Mouse (Mus musculus): ENCODE data around the gene Gcsh. TPM values are rescaled to one million over a fixed set of nuclear protein-coding genes. Genes with fewer than 3 reads are reported as not detected.

The Gcsh gene
- total and polyA plus RNA-seq, 2 experiments: 75.7 to 161 TPM

DNA sequence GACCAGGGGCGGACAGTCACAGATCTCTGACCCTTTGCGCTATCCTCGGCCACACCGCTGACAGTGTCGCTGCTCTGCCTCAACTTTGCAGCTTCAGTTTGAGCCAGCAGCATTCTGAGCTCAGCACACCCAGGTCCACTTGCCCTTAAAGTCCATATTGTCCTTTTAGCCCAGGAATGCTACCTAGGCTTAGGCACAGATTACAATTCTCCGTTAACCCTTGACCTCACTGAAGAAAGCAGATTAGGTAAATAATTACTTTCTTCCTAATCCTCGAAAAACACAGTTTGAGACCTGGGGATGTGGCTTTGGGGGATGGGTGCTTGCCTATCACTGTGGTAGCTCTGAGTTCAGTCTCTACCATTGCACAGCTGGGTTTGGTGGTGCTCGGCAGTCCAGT lies 2.1 kb downstream of the Gcsh start:
- DNase-seq (ENCODE audit: extremely low read depth, low read depth, low spot score): peak; percentile 68
- TF ChIP-seq POLR2A (IDR thresholded peaks at IDR 0.05; ENCODE audit: extremely low read depth, insufficient read depth, low read length): no peak
- no peak for TF ChIP-seq CTCF (IDR thresholded peaks at IDR 0.05; ENCODE audit: low read depth, low read length)
- Histone ChIP-seq H3K27me3 (ENCODE audit: control insufficient read depth, insufficient read depth, low read length) (no peaks in the 10 kb centered on the region), H3K79me2 (ENCODE audit: control insufficient read depth, insufficient read depth, low read length) (peaks cover 17% of the 10 kb centered on the region; the same call in 1 of the 2 replicates), H3K9ac (ENCODE audit: low read depth, low read length) (no peak overlapping the region), H3K36me3 (ENCODE audit: control insufficient read depth, insufficient read depth, low read length) (peaks cover 19% of the 10 kb centered on the region; the same call in 1 of the 2 replicates), H3K4me3 (ENCODE audit: insufficient read depth, low read depth, low read length) (no peak overlapping the region), H3K4me1 (ENCODE audit: control insufficient read depth, insufficient read depth, low read length) (peaks cover 5% of the 10 kb centered on the region), H3K27ac (replicated peaks; ENCODE audit: insufficient read depth, low read depth, low read length) (no peak overlapping the region)
- WGBS: 31% methylated on average over 8 of the region's 8 CpGs

DNA sequence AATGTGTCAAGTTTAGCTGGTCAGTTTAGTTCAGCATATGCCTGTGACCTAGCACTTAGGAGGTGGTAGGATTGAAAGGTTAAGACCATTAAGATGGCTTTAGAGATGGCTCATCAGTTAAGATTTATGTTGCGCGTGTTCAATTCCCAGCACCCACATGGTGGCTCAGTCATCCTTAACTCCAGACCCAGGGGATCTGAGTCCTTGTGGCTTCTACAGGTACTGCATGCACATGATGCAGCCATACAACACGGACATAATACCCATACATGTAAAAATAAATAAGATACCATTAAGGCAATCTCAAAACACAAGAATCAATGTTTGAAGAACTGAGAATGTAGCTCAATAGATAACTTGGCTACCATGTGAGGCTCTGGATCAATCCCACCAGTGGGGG lies 3.5 kb downstream of the Gcsh start:
- Histone ChIP-seq H3K27ac (replicated peaks; ENCODE audit: insufficient read depth, low read depth, low read length) (no peak overlapping the region), H3K9ac (ENCODE audit: low read depth, low read length) (no peak overlapping the region), H3K27me3 (ENCODE audit: control insufficient read depth, insufficient read depth, low read length) (no peaks in the 10 kb centered on the region), H3K36me3 (ENCODE audit: control insufficient read depth, insufficient read depth, low read length) (peaks cover 25% of the 10 kb centered on the region; the same call in 1 of the 2 replicates), H3K4me3 (ENCODE audit: insufficient read depth, low read depth, low read length) (no peak overlapping the region), H3K79me2 (ENCODE audit: control insufficient read depth, insufficient read depth, low read length) (peaks cover 17% of the 10 kb centered on the region; the same call in 1 of the 2 replicates), H3K4me1 (ENCODE audit: control insufficient read depth, insufficient read depth, low read length) (peaks cover 5% of the 10 kb centered on the region)
- TF ChIP-seq POLR2A (IDR thresholded peaks at IDR 0.05; ENCODE audit: extremely low read depth, insufficient read depth, low read length): no peak
- DNase-seq (ENCODE audit: extremely low read depth, low read depth, low spot score): no peak
- 88% methylated on average over 3 of the region's 3 CpGs for WGBS

DNA sequence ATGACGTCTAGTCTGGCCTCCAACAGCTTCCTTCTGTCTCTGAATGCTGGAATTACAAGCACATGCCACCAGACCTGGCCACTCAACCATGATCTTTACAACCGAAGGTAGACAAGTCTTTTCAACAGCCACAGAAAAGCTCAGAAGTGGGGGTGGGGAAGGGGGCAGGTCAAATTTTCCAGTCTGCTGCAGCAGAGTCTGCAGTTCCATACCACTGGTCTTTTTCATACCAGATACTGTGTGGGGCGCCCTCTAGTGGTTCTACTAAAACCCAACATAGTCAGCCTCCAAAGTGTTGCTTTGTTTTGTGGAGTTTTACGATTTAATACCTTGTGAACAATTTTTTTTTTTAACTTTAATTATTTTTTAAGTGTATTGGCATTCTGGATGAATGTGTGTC lies 13.2 kb downstream of the Gcsh start:
- H3K36me3 ChIP-seq (ENCODE audit: control insufficient read depth, insufficient read depth, low read length): peaks cover 14% of the 10 kb centered on the region
- peak; percentile 14; the same call in 1 of the 2 replicates for TF ChIP-seq CTCF (IDR thresholded peaks at IDR 0.05; ENCODE audit: low read depth, low read length)
- TF ChIP-seq POLR2A (IDR thresholded peaks at IDR 0.05; ENCODE audit: extremely low read depth, insufficient read depth, low read length): no peak
- H3K27ac ChIP-seq (replicated peaks; ENCODE audit: insufficient read depth, low read depth, low read length): no peak overlapping the region
- WGBS: 15% methylated on average over 4 of the region's 4 CpGs
- H3K4me3 ChIP-seq (ENCODE audit: insufficient read depth, low read depth, low read length): 0 out of 2 replicates have a peak overlapping the region, but pooled peaks have one; percentile 2
- no peaks in the 10 kb centered on the region for H3K79me2 ChIP-seq (ENCODE audit: control insufficient read depth, insufficient read depth, low read length)
- H3K9ac ChIP-seq (ENCODE audit: low read depth, low read length): no peak overlapping the region
- peaks cover 4% of the 10 kb centered on the region; the same call in 1 of the 2 replicates for H3K4me1 ChIP-seq (ENCODE audit: control insufficient read depth, insufficient read depth, low read length)
- peak; percentile 48 for DNase-seq (ENCODE audit: extremely low read depth, low read depth, low spot score)
- H3K27me3 ChIP-seq (ENCODE audit: control insufficient read depth, insufficient read depth, low read length): no peaks in the 10 kb centered on the region

DNA sequence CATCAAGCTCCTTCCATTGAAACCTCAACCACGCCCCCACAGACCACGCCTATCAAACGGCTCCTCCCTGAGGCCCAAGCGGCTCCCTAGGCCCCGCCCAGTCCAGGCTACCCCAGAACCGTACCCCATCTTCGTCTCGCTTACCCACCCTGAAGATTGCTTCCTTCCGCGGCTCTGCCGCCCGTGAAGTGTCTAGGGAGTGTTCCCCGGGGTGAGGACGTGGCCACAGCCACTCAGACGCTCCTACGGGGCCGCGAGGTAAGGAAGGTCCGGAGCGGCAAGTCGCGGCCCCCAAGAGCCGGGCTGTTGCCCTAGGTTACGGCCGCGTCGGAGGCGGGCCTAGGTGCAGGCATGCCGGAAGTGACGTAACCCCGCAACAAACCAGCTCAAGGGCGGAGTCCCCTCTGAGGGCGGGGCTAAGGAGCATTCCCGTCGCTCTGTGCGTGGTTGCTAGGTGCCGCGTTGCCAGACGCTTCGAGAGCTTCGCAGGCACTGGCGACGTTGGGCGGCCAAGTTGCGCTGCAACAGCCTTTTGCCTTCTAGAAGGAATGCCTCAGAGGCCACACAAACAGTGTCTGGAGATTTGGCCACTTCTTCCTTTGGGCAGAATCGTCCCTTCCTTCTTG lies 14.6 kb downstream of the Gcsh start, which contains the start of gene 1700030J22Rik:
Gene 1700030J22Rik (minus strand): TSS at position 329 of the 626 bp plus-strand sequence.
- Histone ChIP-seq H3K36me3 (ENCODE audit: control insufficient read depth, insufficient read depth, low read length) (peaks cover 7% of the 10 kb centered on the region), H3K79me2 (ENCODE audit: control insufficient read depth, insufficient read depth, low read length) (no peaks in the 10 kb centered on the region), H3K27ac (replicated peaks; ENCODE audit: insufficient read depth, low read depth, low read length) (no peak within 1 kb of the TSS), H3K9ac (ENCODE audit: low read depth, low read length) (peak within 1 kb of the TSS; percentile 61), H3K4me3 (ENCODE audit: insufficient read depth, low read depth, low read length) (peak within 1 kb of the TSS; percentile 75), H3K4me1 (ENCODE audit: control insufficient read depth, insufficient read depth, low read length) (peaks cover 4% of the 10 kb centered on the region; the same call in 1 of the 2 replicates), H3K27me3 (ENCODE audit: control insufficient read depth, insufficient read depth, low read length) (no peaks in the 10 kb centered on the region)
- TF ChIP-seq CTCF (IDR thresholded peaks at IDR 0.05; ENCODE audit: low read depth, low read length) (peak; percentile 60), POLR2A (IDR thresholded peaks at IDR 0.05; ENCODE audit: extremely low read depth, insufficient read depth, low read length) (no peak)
- peak; percentile 92 for DNase-seq (ENCODE audit: extremely low read depth, low read depth, low spot score)
- WGBS: under 1% methylated on average over 46 of the region's 46 CpGs

DNA sequence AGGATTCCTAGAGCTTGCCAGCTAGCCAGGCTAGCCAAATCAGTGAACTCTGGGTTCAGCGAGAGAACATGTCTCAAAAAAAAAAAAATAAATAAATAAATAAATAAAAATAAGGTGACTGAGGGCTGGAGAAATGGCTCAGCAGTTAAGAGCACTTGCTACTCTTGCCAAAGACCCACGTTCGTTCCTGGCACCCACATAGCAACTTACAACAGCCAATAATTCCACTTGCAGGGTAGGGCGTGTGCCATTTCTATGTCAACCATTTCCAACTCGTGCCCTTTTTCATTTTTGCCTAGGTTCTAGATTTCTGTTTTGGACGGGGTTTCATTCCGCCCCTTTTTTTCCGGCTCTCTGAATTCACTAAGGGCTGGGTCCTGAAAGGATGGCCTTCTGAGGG lies 15.3 kb downstream of the Gcsh start:
- WGBS: 30% methylated on average over 8 of the region's 8 CpGs
- TF ChIP-seq CTCF (IDR thresholded peaks at IDR 0.05; ENCODE audit: low read depth, low read length) (no peak), POLR2A (IDR thresholded peaks at IDR 0.05; ENCODE audit: extremely low read depth, insufficient read depth, low read length) (no peak)
- H3K9ac ChIP-seq (ENCODE audit: low read depth, low read length): no peak overlapping the region
- H3K36me3 ChIP-seq (ENCODE audit: control insufficient read depth, insufficient read depth, low read length): peaks cover 3% of the 10 kb centered on the region; the same call in 1 of the 2 replicates
- H3K4me1 ChIP-seq (ENCODE audit: control insufficient read depth, insufficient read depth, low read length): peaks cover 4% of the 10 kb centered on the region; the same call in 1 of the 2 replicates
- no peaks in the 10 kb centered on the region for H3K27me3 ChIP-seq (ENCODE audit: control insufficient read depth, insufficient read depth, low read length)
- no peak for DNase-seq (ENCODE audit: extremely low read depth, low read depth, low spot score)
- H3K79me2 ChIP-seq (ENCODE audit: control insufficient read depth, insufficient read depth, low read length): no peaks in the 10 kb centered on the region
- H3K27ac ChIP-seq (replicated peaks; ENCODE audit: insufficient read depth, low read depth, low read length): no peak overlapping the region
- peak overlapping the region; percentile 75; the same call in 1 of the 2 replicates for H3K4me3 ChIP-seq (ENCODE audit: insufficient read depth, low read depth, low read length)

DNA sequence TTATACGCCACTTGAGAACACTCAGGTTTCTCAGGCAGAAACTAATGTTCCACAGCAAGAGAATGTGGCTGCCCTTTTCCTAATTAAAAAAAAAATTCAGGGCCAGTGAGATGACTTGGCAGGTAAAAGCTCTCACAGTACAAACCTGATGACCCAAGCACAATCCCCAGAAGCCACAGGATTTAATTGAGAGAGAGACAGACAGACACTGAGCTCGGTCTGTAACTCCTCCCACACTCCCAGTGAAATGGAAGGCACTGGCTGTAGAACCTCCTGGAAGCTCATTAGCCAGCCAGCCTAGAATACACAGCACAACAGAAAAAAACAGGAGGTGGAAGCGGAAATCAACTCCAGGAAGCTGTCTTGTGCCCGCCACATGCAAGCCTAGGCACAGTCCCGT lies 17.7 kb downstream of the Gcsh start:
- WGBS: 61% methylated on average over 5 of the region's 5 CpGs
- H3K27ac ChIP-seq (replicated peaks; ENCODE audit: insufficient read depth, low read depth, low read length): 0 out of 2 replicates have a peak overlapping the region, but pooled peaks have one; percentile 7

More for the DNA sequence above, 17.7 kb downstream of the Gcsh start:
- Histone ChIP-seq H3K4me3 (ENCODE audit: insufficient read depth, low read depth, low read length) (no peak overlapping the region), H3K9ac (ENCODE audit: low read depth, low read length) (no peak overlapping the region), H3K36me3 (ENCODE audit: control insufficient read depth, insufficient read depth, low read length) (no peaks in the 10 kb centered on the region), H3K4me1 (ENCODE audit: control insufficient read depth, insufficient read depth, low read length) (peaks cover 4% of the 10 kb centered on the region; the same call in 1 of the 2 replicates), H3K79me2 (ENCODE audit: control insufficient read depth, insufficient read depth, low read length) (no peaks in the 10 kb centered on the region), H3K27me3 (ENCODE audit: control insufficient read depth, insufficient read depth, low read length) (no peaks in the 10 kb centered on the region)
- no peak for DNase-seq (ENCODE audit: extremely low read depth, low read depth, low spot score)
- TF ChIP-seq POLR2A (IDR thresholded peaks at IDR 0.05; ENCODE audit: extremely low read depth, insufficient read depth, low read length): no peak
- TF ChIP-seq CTCF (IDR thresholded peaks at IDR 0.05; ENCODE audit: low read depth, low read length): no peak

Data from liver, adult 2 months (tissue).